Mouse (Mus musculus): ENCODE results near the gene Hbb-bs. TPM values are rescaled to one million over a fixed set of nuclear protein-coding genes. Genes with fewer than 3 reads are reported as not detected.
A peak's percentile ranks its signal among the peaks of the same experiment; 100 is the strongest.
"Not testable (repeated sequence)": the region's sequence is repeated elsewhere in the genome, so short reads cannot be mapped to it uniquely, and the experiment has no call there.

Hbb-bs gene
- total and polyA plus RNA-seq, 2 experiments from 2014 or later = 5,614 to 6,330 TPM

- DNase-seq (ENCODE audit: low spot score) (no peak), ATAC-seq (ENCODE audit: insufficient read depth, low read depth) (no peak)
- Histone ChIP-seq H3K4me3 (ENCODE audit: low read depth, low read length) (no peak overlapping the region), H3K27ac (ENCODE audit: low read depth) (no peak overlapping the region), H3K4me2 (ENCODE audit: low read depth, low read length) (no peak overlapping the region), H3K4me1 (ENCODE audit: control insufficient read depth, insufficient read depth) (no peaks in the 10 kb centered on the region), H3K9me3 (replicated peaks; ENCODE audit: control insufficient read depth, low read length) (no peaks in the 10 kb centered on the region), H3K36me3 (replicated peaks; ENCODE audit: control insufficient read depth, insufficient read depth, low read length) (no peaks in the 10 kb centered on the region), H3K9ac (replicated peaks; ENCODE audit: low read depth, low read length) (no peak overlapping the region), H3K27me3 (ENCODE audit: control insufficient read depth, insufficient read depth, low read length) (no peaks in the 10 kb centered on the region)
- 64% methylated on average over 3 of the region's 3 CpGs for WGBS
- TF ChIP-seq CTCF (IDR thresholded peaks at IDR 0.05; ENCODE audit: low read depth) = no peak
- TF ChIP-seq EP300 (IDR thresholded peaks at IDR 0.05; ENCODE audit: low read depth) = no peak
Observed at GRCm38 (mm10) chr7:103810746-103811145, 17.1 kb downstream of the Hbb-bs start.

DNA sequence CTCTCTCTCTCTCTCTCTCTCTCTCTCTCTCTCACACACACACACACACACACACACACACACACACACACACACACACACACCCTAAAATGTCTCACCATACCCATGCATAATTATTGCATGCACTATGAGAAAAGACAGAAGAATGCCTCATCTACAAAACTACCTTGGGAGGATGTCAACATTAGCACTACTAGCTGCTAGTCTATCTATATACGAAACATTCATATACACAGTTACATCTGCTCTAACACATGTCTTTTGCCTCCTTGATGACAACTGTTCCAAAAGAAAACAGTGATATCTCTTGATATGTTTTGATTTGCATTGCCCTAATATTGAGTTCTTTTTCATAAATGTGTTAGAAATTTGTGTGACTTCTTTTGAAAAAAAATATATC is 17.6 kb downstream of the Hbb-bs start:
- no peaks in the 10 kb centered on the region for H3K9me3 ChIP-seq (replicated peaks; ENCODE audit: control insufficient read depth, low read length)
- H3K36me3 ChIP-seq (replicated peaks; ENCODE audit: control insufficient read depth, insufficient read depth, low read length) = no peaks in the 10 kb centered on the region
- H3K27me3 ChIP-seq (ENCODE audit: control insufficient read depth, insufficient read depth, low read length) = no peaks in the 10 kb centered on the region
- H3K4me2 ChIP-seq (ENCODE audit: low read depth, low read length) = no peak overlapping the region
- 74% methylated on average over 1 of the region's 1 CpGs for WGBS
- TF ChIP-seq EP300 (IDR thresholded peaks at IDR 0.05; ENCODE audit: low read depth) = no peak
- no peak for TF ChIP-seq CTCF (IDR thresholded peaks at IDR 0.05; ENCODE audit: low read depth)
- no peak overlapping the region for H3K9ac ChIP-seq (replicated peaks; ENCODE audit: low read depth, low read length)
- no peak for DNase-seq (ENCODE audit: low spot score)
- no peak overlapping the region for H3K4me3 ChIP-seq (ENCODE audit: low read depth, low read length)
- no peak for ATAC-seq (ENCODE audit: insufficient read depth, low read depth)
- no peaks in the 10 kb centered on the region for H3K4me1 ChIP-seq (ENCODE audit: control insufficient read depth, insufficient read depth)
- no peak overlapping the region for H3K27ac ChIP-seq (ENCODE audit: low read depth)

DNA sequence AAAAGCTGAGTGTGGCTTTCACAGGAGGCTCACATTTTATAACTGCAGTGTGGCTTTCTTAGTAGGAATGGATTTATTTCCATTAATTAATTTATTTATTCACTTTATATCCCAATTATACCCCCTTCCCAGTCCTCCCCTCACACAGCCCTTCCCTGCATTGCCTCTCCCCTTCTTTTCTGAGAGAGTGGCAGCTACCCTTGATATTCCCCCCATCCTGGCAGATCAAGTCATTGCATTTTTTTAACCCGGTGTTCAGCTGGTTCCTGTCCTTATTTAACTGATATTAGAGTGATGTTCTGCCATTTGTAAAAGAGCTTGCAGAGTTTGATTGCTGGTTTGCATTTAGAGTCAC is 18.1 kb downstream of the Hbb-bs start:
- DNase-seq (ENCODE audit: low spot score) (no peak), ATAC-seq (ENCODE audit: insufficient read depth, low read depth) (no peak)
- Histone ChIP-seq H3K9me3 (replicated peaks; ENCODE audit: control insufficient read depth, low read length) (no peaks in the 10 kb centered on the region), H3K4me2 (ENCODE audit: low read depth, low read length) (no peak overlapping the region), H3K9ac (replicated peaks; ENCODE audit: low read depth, low read length) (no peak overlapping the region), H3K27me3 (ENCODE audit: control insufficient read depth, insufficient read depth, low read length) (no peaks in the 10 kb centered on the region), H3K4me1 (ENCODE audit: control insufficient read depth, insufficient read depth) (no peaks in the 10 kb centered on the region), H3K36me3 (replicated peaks; ENCODE audit: control insufficient read depth, insufficient read depth, low read length) (no peaks in the 10 kb centered on the region), H3K4me3 (ENCODE audit: low read depth, low read length) (no peak overlapping the region), H3K27ac (ENCODE audit: low read depth) (no peak overlapping the region)
- 38% methylated on average over 1 of the region's 1 CpGs for WGBS
- TF ChIP-seq CTCF (IDR thresholded peaks at IDR 0.05; ENCODE audit: low read depth) = no peak
- TF ChIP-seq EP300 (IDR thresholded peaks at IDR 0.05; ENCODE audit: low read depth) = no peak

GRCm38 (mm10) chr7:103808971-103809800 is 18.7 kb downstream of the Hbb-bs start:
- TF ChIP-seq EP300 (IDR thresholded peaks at IDR 0.05; ENCODE audit: low read depth) (no peak), CTCF (IDR thresholded peaks at IDR 0.05; ENCODE audit: low read depth) (no peak)
- WGBS = 21% methylated on average over 5 of the region's 5 CpGs

DNA sequence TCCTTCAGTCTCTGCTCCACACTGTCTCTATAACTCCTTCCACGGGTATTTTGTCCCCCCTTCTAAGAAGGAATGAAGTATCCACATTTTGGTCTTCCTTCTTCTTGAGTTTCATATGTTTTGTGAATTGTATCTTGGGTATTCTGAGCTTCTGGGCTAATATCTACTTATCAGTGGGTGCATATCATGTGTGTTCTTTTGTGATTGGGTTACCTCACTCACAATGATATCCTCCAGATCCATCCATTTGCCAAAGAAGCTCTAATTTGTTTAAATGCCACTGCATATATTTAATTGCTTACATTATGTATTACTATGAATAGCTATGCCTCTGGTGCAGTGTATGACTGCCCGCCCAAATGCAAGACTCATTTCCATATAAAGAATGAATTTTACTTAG is 19.8 kb downstream of the Hbb-bs start:
- H3K36me3 ChIP-seq (replicated peaks; ENCODE audit: control insufficient read depth, insufficient read depth, low read length); DNase-seq (ENCODE audit: low spot score); ATAC-seq (ENCODE audit: insufficient read depth, low read depth); H3K4me1 ChIP-seq (ENCODE audit: control insufficient read depth, insufficient read depth); H3K4me2 ChIP-seq (ENCODE audit: low read depth, low read length); H3K9ac ChIP-seq (replicated peaks; ENCODE audit: low read depth, low read length); H3K27me3 ChIP-seq (ENCODE audit: control insufficient read depth, insufficient read depth, low read length); H3K27ac ChIP-seq (ENCODE audit: low read depth); H3K9me3 ChIP-seq (replicated peaks; ENCODE audit: control insufficient read depth, low read length); H3K4me3 ChIP-seq (ENCODE audit: low read depth, low read length): not testable (repeated sequence)
- WGBS = 71% methylated on average over 2 of the region's 2 CpGs

More at GRCm38 (mm10) chr7:103808971-103809800, 18.7 kb downstream of the Hbb-bs start:
- no peak overlapping the region for H3K9ac ChIP-seq (replicated peaks; ENCODE audit: low read depth, low read length)
- H3K4me1 ChIP-seq (ENCODE audit: control insufficient read depth, insufficient read depth) = no peaks in the 10 kb centered on the region
- no peak overlapping the region for H3K4me3 ChIP-seq (ENCODE audit: low read depth, low read length)
- no peak for ATAC-seq (ENCODE audit: insufficient read depth, low read depth)
- H3K27me3 ChIP-seq (ENCODE audit: control insufficient read depth, insufficient read depth, low read length) = no peaks in the 10 kb centered on the region
- H3K36me3 ChIP-seq (replicated peaks; ENCODE audit: control insufficient read depth, insufficient read depth, low read length) = no peaks in the 10 kb centered on the region
- DNase-seq (ENCODE audit: low spot score) = no peak
- H3K9me3 ChIP-seq (replicated peaks; ENCODE audit: control insufficient read depth, low read length) = no peaks in the 10 kb centered on the region
- no peak overlapping the region for H3K4me2 ChIP-seq (ENCODE audit: low read depth, low read length)
- H3K27ac ChIP-seq (ENCODE audit: low read depth) = no peak overlapping the region

- Histone ChIP-seq H3K4me3 (ENCODE audit: low read depth, low read length) (no peak overlapping the region), H3K4me2 (ENCODE audit: low read depth, low read length) (no peak overlapping the region), H3K27me3 (ENCODE audit: control insufficient read depth, insufficient read depth, low read length) (no peaks in the 10 kb centered on the region), H3K36me3 (replicated peaks; ENCODE audit: control insufficient read depth, insufficient read depth, low read length) (no peaks in the 10 kb centered on the region), H3K4me1 (ENCODE audit: control insufficient read depth, insufficient read depth) (no peaks in the 10 kb centered on the region), H3K9ac (replicated peaks; ENCODE audit: low read depth, low read length) (no peak overlapping the region), H3K9me3 (replicated peaks; ENCODE audit: control insufficient read depth, low read length) (no peaks in the 10 kb centered on the region), H3K27ac (ENCODE audit: low read depth) (no peak overlapping the region)
- DNase-seq (ENCODE audit: low spot score) = peak; percentile 12
- WGBS = 44% methylated on average over 1 of the region's 1 CpGs
- no peak for ATAC-seq (ENCODE audit: insufficient read depth, low read depth)
- TF ChIP-seq EP300 (IDR thresholded peaks at IDR 0.05; ENCODE audit: low read depth) (no peak), CTCF (IDR thresholded peaks at IDR 0.05; ENCODE audit: low read depth) (peak; percentile 53)
Observed at GRCm38 (mm10) chr7:103806856-103807255, 21.0 kb downstream of the Hbb-bs start.

Measured in heart, postnatal 0 days (tissue).